Mouse (Mus musculus): ENCODE results near the gene Tmub2.

The Tmub2 gene

DNA sequence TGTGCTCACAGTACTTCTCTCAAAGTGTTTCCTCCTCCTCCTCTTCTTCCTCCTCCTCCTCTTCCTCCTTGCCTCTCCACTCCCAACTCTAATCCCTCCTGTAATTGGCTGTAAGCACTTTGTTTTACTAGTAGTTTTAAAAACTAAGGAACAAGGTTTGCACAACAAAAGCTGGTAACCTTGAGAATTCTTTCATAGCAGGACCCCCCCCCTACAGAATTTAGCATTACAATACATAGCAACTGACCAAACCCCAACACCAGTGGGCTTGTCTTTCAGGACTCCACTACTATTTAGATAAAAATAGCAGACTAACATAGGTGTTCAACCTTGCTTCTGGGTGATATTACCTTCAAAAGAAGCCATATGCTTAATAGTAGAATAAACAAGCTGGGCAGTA is 44.8 kb downstream of the Tmub2 start:
- DNase-seq (ENCODE audit: low spot score) = no peak

DNA sequence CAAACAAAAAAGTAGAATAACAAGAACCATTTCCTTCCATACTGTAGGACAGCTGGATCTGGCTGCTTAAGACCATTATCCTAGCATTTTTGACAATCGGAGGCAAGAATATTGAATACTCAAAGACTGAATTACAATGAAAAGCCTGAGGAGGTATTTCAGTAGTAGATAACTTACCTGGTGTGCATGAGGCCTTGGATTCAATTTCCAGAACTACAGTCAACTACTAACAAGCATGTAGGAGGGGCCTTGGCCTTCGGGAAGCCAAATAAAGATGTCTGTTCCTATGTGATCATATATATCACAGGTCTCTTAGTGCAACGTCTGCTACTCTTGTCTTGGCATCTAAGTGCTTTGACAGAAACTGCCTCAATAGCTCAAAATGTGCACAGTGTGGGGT is 45.3 kb downstream of the Tmub2 start:
- DNase-seq (ENCODE audit: low spot score) = no peak

DNA sequence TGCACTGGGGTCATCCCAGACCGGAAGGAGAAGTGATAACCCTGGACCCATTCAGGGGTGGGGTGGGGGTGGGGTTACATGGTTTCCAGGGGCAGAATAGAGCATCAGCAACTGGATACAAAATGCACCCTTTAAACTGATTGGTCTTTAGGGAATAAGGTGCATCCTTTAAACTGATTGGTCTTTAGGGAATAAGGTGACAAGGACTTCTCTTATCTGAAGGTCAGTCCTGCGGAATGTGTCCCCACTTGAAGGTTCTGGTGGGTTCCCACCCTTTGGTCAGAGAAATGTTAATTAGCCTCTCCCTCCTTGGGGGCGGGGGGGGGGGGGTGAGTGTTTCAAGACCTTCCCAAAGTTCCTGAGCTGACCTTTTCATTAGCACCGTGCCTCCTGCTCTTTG is 47.1 kb downstream of the Tmub2 start:
- DNase-seq (ENCODE audit: low spot score) = no peak

DNA sequence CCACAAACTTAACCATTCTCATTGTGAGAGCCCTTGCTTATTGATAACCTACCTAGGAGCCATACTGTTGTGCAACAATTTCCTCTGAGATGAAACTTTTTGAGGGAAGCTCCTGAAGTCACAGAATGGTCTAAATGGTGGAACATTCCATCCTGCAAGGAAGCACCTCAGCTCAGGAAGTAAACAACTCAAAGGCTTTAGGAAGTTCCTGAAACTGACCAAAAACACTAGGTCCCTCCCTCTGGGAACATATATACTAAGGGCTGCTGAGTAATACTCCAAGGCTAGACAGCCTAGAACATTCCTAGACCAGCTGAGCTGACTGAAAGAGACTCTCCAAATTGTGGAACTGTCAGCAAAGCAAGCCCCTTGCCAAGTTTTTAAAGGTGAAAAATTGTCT is 48.3 kb downstream of the Tmub2 start:
- DNase-seq (ENCODE audit: low spot score) = no peak

DNA sequence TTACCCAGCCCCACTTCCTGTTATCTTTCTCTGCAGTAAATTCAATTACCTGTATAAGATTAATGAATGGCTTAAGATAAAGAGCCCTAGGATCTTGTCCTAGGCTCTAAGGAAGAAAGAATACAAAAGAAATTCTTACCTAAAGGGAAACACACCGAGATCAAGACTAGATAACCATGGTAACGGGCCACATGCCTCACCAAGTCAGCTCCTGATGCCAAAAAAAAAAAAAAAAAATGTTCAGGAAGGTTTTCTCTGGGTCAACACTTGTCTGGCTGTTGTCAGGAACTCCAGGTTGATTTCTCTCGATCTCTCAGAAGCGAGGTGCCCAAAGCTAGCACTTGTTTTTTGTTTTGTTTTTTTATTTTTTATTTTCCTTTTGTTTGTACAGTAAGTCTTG is 49.3 kb downstream of the Tmub2 start:
- no peak for DNase-seq (ENCODE audit: low spot score)

GRCm38 (mm10) chr11:102334973-102335700 is 50.4 kb downstream of the Tmub2 start:
- no peak for DNase-seq (ENCODE audit: low spot score)

GRCm38 (mm10) chr11:102336191-102336590 is 51.5 kb downstream of the Tmub2 start:
- no peak for DNase-seq (ENCODE audit: low spot score)

GRCm38 (mm10) chr11:102337921-102338320 is 53.2 kb downstream of the Tmub2 start:
- DNase-seq (ENCODE audit: low spot score) = no peak

- no peak for DNase-seq (ENCODE audit: low spot score)
Measured at GRCm38 (mm10) chr11:102338561-102338960, 53.8 kb downstream of the Tmub2 start.
